Mouse (Mus musculus): Measurements from ENCODE around the gene Eif2b3.

- TF ChIP-seq POLR2A (IDR thresholded peaks at IDR 0.05; ENCODE audit: low read depth, low read length) = no peak
- peak; percentile 81; the same call in 1 of the 2 replicates for TF ChIP-seq CTCF (IDR thresholded peaks at IDR 0.05; ENCODE audit: extremely low read depth, insufficient read length, insufficient replicate concordance, low read depth, low read length)
Observed at GRCm38 (mm10) chr4:116991366-116991765, 27.8 kb upstream of the Eif2b3 start.

All from small intestine, adult 2 months (tissue).